Mouse (Mus musculus) liver, embryonic 13.5 days (tissue): Measurements from ENCODE around the gene Wdr18. TPM values are rescaled to one million over a fixed set of nuclear protein-coding genes. Genes with fewer than 3 reads are reported as not detected.

Source experiments
- ATAC-seq: fragments of 200-750 bp; cut with Nextera tagmentation; 2 replicates; pipeline ENCODE4 v1.8.0; 2017; ENCODE audit warnings: low read depth, mild to moderate bottlenecking, moderate number of reproducible peaks, moderate library complexity
- DNase-seq: peaks from one replicate; pipeline ENCODE4 v3.0.0; 2022
- H3K27ac ChIP-seq: fragments of 300-500 bp; sonication (generic); 2 replicates; pipeline ENCODE4 v1.5.1; 2015; ENCODE audit warnings: moderate library complexity, mild to moderate bottlenecking, inconsistent platforms
- H3K27me3 ChIP-seq: fragments of 300-500 bp; sonication (generic); 2 replicates; pipeline ENCODE4 v1.6.1; 2015; ENCODE audit warnings: mild to moderate bottlenecking, inconsistent platforms
- H3K36me3 ChIP-seq: fragments of 300-500 bp; sonication (generic); 2 replicates; pipeline ENCODE4 v1.6.1; 2015; ENCODE audit warnings: mild to moderate bottlenecking, inconsistent platforms
- H3K4me1 ChIP-seq: fragments of 300-500 bp; sonication (generic); replicated peaks from 2 replicates; pipeline ENCODE4 v1.6.1; 2015; ENCODE audit warnings: inconsistent platforms
- H3K4me2 ChIP-seq: fragments of 300-500 bp; sonication (generic); 2 replicates; pipeline ENCODE4 v1.6.1; 2015; ENCODE audit warnings: inconsistent platforms, mild to moderate bottlenecking, moderate library complexity
- H3K4me3 ChIP-seq: fragments of 300-500 bp; sonication (generic); replicated peaks from 2 replicates; pipeline ENCODE4 v1.5.1; 2015; ENCODE audit warnings: mild to moderate bottlenecking, inconsistent platforms
- H3K9ac ChIP-seq: fragments of 300-500 bp; sonication (generic); 2 replicates; pipeline ENCODE4 v1.6.1; 2015; ENCODE audit warnings: mild to moderate bottlenecking, inconsistent platforms
- H3K9me3 ChIP-seq: fragments of 300-500 bp; sonication (generic); replicated peaks from 2 replicates; pipeline ENCODE4 v1.6.1; 2016; ENCODE audit warnings: inconsistent platforms
- WGBS: fragments of 180-500 bp; shearing (Covaris S2); methylation state at CpG from one replicate; pipeline ENCODE4 v1.1.7; 2015; ENCODE audit not compliant: insufficient replicate concordance; 5-methylcytosine and 5-hydroxymethylcytosine counted together
- polyA plus RNA-seq: library from polyadenylated mRNA; unstranded; fragments of >200 nt; fragmentation: Nextera tagmentation; extraction: Ambion mirVana; gene quantifications from 2 replicates; pipeline ENCODE4 v1.2.1, GENCODE M21; 2015

Wdr18 gene
- polyA plus RNA-seq, 1 experiment from 2014 or later, result 78.2 TPM

DNA sequence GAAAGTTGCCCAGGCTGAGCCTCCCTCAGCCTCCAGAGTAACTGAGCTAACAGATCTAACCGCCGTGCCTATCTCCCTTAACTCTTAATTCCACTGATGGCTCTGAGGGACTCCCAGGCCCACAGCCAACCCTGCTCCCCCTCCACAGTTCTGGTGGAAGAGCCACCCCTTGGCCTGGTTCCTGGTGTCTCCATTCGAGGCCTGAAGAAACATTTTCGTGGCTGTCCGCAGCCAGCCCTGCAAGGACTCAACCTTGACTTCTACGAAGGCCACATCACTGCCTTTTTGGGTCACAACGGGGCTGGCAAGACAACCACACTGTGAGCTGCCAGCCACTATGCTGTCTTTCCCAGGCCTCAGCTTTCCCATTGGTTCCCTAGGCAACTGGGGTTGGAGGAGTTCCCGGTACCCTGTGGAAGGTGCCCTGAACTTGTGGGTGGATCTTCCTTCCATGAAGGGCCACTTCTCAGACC, 44.3 kb downstream of the Wdr18 start:
- 67% methylated on average over 8 of the region's 8 CpGs for WGBS
- no peak overlapping the region for H3K27ac ChIP-seq
- H3K9ac ChIP-seq, result no peak overlapping the region
- no peak for DNase-seq
- ATAC-seq, result no peak
- H3K4me2 ChIP-seq, result no peak overlapping the region; the same call in 1 of the 2 replicates
- no peaks in the 10 kb centered on the region for H3K9me3 ChIP-seq
- peaks cover 85% of the 10 kb centered on the region for H3K36me3 ChIP-seq
- peaks cover 55% of the 10 kb centered on the region for H3K4me1 ChIP-seq
- H3K27me3 ChIP-seq, result peaks cover 9% of the 10 kb centered on the region; the same call in 1 of the 2 replicates
- no peak overlapping the region for H3K4me3 ChIP-seq

DNA sequence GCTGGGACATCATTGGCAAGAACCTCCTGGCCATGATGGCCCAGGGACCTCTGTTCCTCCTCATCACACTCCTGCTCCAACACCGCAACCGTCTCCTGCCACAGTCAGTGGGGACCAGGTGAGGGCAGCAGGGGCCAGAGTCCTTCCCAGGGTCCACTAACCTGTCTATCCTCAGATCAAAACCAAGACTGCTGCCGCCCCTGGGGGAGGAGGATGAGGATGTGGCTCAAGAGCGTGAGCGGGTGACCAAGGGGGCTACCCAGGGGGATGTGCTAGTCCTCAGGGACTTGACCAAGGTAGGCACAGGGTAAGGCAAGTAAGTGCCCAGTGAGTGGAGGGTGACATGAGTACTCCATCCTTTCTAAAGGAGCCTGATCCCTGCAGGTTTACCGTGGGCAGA, 51.8 kb downstream of the Wdr18 start:
- H3K9ac ChIP-seq, result no peak overlapping the region
- H3K27me3 ChIP-seq, result peaks cover 19% of the 10 kb centered on the region
- H3K9me3 ChIP-seq, result peaks cover 15% of the 10 kb centered on the region
- ATAC-seq, result no peak
- peaks cover 91% of the 10 kb centered on the region for H3K36me3 ChIP-seq
- H3K4me1 ChIP-seq, result peaks cover 32% of the 10 kb centered on the region
- no peak overlapping the region for H3K4me2 ChIP-seq
- WGBS, result 92% methylated on average over 6 of the region's 6 CpGs
- no peak overlapping the region for H3K27ac ChIP-seq
- DNase-seq, result no peak
- no peak overlapping the region for H3K4me3 ChIP-seq

DNA sequence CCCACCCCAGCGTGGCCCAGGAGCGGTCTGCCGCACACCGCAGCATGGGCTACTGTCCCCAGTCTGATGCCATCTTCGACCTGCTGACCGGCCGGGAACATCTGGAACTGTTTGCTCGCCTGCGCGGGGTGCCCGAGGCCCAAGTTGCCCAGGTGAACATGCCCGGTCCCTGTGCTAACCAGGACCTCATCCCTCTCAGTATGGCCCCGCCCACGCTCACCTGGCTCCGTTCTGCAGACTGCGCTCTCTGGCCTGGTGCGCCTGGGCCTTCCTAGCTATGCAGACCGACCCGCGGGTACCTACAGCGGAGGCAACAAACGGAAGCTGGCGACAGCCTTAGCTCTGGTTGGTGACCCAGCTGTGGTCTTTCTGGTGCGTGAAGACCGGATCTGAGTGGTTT, 53.7 kb downstream of the Wdr18 start:
- Histone ChIP-seq H3K27ac (no peak overlapping the region), H3K4me3 (no peak overlapping the region), H3K27me3 (peaks cover 19% of the 10 kb centered on the region), H3K9ac (no peak overlapping the region), H3K36me3 (peaks cover 72% of the 10 kb centered on the region), H3K9me3 (peaks cover 15% of the 10 kb centered on the region), H3K4me2 (no peak overlapping the region), H3K4me1 (peaks cover 49% of the 10 kb centered on the region)
- DNase-seq, result no peak
- ATAC-seq, result no peak
- WGBS, result 77% methylated on average over 25 of the region's 25 CpGs

DNA sequence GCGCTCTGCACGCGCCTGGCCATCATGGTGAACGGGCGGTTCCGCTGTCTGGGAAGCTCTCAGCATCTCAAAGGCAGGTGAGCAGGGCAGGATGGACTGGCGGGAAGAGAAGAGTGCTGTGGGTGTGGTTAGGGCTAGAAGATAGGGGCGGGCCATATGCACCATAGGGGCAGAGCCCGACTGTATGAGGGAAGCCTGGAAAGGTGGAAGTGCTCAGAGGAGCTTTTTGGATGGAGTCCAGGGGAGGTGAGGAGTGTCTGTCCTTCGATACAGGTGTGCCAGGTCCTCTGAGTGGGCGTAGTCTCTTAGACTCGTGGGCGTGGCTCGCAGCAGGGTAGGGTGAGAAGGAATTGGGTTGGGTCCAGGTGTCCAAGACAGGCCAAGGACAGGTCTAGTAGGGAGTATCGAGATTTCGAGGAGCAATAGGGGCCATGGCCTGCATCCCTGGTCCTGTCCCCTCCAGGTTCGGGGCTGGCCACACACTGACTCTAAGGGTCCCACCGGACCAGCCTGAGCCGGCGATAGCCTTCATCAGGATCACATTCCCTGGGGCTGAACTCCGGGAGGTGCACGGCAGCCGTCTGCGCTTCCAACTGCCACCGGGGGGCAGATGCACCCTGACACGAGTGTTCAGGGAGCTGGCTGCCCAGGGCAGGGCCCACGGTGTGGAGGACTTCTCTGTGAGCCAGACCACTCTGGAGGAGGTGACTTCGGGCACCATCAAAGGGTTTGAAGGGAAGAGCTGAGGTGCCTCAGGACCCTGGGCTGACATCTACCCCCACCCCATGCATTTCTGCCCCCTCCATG, 54.7 kb downstream of the Wdr18 start:
- 61% methylated on average over 28 of the region's 28 CpGs for WGBS
- Histone ChIP-seq H3K27me3 (peaks cover 19% of the 10 kb centered on the region), H3K4me3 (no peak overlapping the region), H3K9ac (no peak overlapping the region), H3K9me3 (peaks cover 15% of the 10 kb centered on the region), H3K27ac (peak overlapping the region; percentile 15), H3K4me1 (peaks cover 59% of the 10 kb centered on the region), H3K36me3 (peaks cover 65% of the 10 kb centered on the region), H3K4me2 (no peak overlapping the region)
- no peak for DNase-seq
- ATAC-seq, result no peak

DNA sequence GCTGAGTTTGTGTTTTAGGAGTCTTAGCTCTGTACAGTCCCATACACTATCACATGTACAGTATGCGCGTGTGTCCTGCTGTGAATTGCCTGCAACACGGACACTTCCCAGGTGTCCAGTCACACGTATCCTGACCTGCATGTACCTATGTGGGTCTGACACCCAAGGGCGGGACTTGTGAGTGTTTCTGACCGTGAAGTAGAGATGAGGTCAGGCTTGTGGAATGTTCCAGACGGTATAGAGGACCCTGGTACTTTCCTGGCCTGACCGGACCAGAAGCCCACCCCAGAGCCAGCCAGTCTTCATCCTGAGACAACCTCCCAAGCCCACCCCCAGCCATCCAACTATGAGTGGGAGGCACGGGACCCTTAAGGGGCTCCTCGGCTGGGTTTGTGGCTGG, 55.6 kb downstream of the Wdr18 start:
- 81% methylated on average over 10 of the region's 10 CpGs for WGBS
- Histone ChIP-seq H3K27ac (peak overlapping the region; percentile 84), H3K4me3 (no peak overlapping the region), H3K4me1 (peaks cover 68% of the 10 kb centered on the region), H3K9me3 (peaks cover 7% of the 10 kb centered on the region), H3K27me3 (peaks cover 19% of the 10 kb centered on the region), H3K4me2 (peak overlapping the region; percentile 78; the same call in 1 of the 2 replicates), H3K9ac (no peak overlapping the region), H3K36me3 (peaks cover 60% of the 10 kb centered on the region)
- no peak for ATAC-seq
- no peak for DNase-seq

DNA sequence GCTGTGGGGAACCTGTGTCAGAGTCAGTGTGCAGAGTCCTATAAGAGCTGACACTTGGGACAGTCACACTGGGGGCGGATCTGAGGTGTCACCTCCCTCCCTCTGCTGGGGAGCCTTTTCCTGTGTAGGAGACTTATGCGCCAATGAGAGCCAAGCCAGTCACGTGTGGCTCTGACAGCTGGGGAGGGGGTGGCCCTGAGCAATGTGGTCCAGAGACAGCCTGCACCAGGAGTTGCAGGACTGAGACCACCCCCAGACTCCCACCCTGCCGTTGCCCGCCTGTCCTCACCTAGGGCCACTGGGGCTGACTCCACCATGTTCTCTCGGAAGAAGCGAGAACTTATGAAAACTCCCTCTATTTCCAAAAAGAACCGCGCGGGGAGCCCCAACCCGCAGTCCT, 56.6 kb downstream of the Wdr18 start, which contains the start of gene Arhgap45:
Arhgap45 (plus strand) TSS at position 143 of the 400 bp plus-strand sequence.
- H3K4me3 ChIP-seq, result peak within 1 kb of the TSS; percentile 59
- H3K4me2 ChIP-seq, result peak within 1 kb of the TSS; percentile 78
- no peaks in the 10 kb centered on the region for H3K9me3 ChIP-seq
- H3K4me1 ChIP-seq, result peaks cover 72% of the 10 kb centered on the region
- peaks cover 19% of the 10 kb centered on the region for H3K27me3 ChIP-seq
- ATAC-seq (peak; percentile 74), DNase-seq (peak; percentile 70)
- peak within 1 kb of the TSS; percentile 72 for H3K9ac ChIP-seq
- WGBS, result 21% methylated on average over 11 of the region's 11 CpGs
- peak within 1 kb of the TSS; percentile 84 for H3K27ac ChIP-seq
- peaks cover 60% of the 10 kb centered on the region for H3K36me3 ChIP-seq

DNA sequence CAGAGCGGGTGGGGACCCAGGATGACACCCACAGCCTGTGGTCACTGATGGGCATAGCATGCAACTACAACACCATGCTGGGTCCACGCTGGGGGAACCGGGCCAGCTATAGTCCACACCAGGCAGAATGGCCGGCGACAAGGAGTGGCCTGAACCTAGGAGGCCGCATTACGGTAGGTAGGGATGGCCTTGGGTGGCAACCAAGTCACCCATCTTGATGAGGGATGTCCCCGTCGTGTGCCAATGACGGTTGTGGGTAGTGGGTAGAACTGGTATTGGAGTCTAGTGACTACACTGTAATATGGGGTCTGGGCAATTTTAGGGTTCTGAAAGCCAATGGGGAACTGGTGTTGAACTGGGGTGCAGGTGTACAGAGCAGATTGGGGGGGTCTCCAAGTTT, 57.0 kb downstream of the Wdr18 start:
- peak; percentile 22; the same call in 1 of the 2 replicates for ATAC-seq
- Histone ChIP-seq H3K27ac (peak overlapping the region; percentile 84), H3K4me1 (peaks cover 72% of the 10 kb centered on the region), H3K27me3 (peaks cover 19% of the 10 kb centered on the region), H3K36me3 (peaks cover 60% of the 10 kb centered on the region), H3K9me3 (no peaks in the 10 kb centered on the region), H3K9ac (peak overlapping the region; percentile 72), H3K4me3 (peak overlapping the region; percentile 59), H3K4me2 (peak overlapping the region; percentile 78)
- peak; percentile 30 for DNase-seq
- WGBS, result 18% methylated on average over 10 of the region's 10 CpGs

DNA sequence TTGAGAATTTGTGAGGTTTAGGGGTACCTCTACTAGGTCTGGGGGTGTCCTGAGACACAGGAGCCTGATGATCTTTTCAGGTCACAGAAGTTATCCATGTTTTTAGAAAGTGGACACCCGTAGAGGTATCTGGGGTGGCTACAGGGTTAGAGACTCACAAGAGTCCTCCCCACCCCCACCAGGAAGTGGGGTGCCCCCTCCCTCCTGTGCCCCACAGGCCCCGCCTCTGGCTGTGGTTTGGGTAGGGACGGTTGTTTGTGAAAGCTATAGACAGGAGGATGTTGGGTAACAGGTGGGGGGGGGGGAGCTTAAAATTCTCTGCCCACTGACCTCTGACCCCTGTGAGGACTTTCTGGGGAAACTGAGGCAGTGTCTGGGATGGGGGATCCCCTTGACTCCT, 57.4 kb downstream of the Wdr18 start:
- Histone ChIP-seq H3K27me3 (peaks cover 19% of the 10 kb centered on the region), H3K36me3 (peaks cover 60% of the 10 kb centered on the region), H3K9me3 (no peaks in the 10 kb centered on the region), H3K4me2 (peak overlapping the region; percentile 78), H3K9ac (peak overlapping the region; percentile 72), H3K27ac (peak overlapping the region; percentile 84), H3K4me1 (peaks cover 72% of the 10 kb centered on the region), H3K4me3 (peak overlapping the region; percentile 59)
- DNase-seq (peak; percentile 60), ATAC-seq (peak; percentile 44)
- WGBS, result 14% methylated on average over 3 of the region's 3 CpGs

DNA sequence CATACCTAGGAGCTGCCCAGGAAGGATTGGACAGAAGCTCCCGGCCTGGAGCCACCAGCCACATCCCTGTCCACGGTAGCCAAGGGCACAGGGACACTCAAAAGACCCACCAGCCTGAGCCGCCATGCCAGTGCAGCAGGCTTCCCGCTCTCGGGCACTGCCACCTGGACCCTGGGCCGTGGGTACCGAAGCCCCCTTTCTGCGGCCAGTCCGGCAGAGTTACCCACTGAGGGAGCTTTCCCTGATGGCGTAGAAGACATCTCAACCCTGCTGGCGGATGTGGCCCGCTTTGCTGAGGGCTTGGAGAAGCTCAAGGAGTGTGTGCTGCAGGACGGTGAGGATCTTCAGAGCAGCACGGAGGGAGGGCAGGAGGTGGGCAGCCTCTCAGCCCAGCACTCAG, 57.8 kb downstream of the Wdr18 start:
- Histone ChIP-seq H3K27me3 (peaks cover 19% of the 10 kb centered on the region), H3K4me3 (peak overlapping the region; percentile 59), H3K4me1 (peaks cover 72% of the 10 kb centered on the region), H3K27ac (peak overlapping the region; percentile 84), H3K9me3 (no peaks in the 10 kb centered on the region), H3K36me3 (peaks cover 60% of the 10 kb centered on the region), H3K4me2 (peak overlapping the region; percentile 78), H3K9ac (peak overlapping the region; percentile 72)
- WGBS, result 43% methylated on average over 14 of the region's 14 CpGs
- ATAC-seq (no peak), DNase-seq (no peak)

DNA sequence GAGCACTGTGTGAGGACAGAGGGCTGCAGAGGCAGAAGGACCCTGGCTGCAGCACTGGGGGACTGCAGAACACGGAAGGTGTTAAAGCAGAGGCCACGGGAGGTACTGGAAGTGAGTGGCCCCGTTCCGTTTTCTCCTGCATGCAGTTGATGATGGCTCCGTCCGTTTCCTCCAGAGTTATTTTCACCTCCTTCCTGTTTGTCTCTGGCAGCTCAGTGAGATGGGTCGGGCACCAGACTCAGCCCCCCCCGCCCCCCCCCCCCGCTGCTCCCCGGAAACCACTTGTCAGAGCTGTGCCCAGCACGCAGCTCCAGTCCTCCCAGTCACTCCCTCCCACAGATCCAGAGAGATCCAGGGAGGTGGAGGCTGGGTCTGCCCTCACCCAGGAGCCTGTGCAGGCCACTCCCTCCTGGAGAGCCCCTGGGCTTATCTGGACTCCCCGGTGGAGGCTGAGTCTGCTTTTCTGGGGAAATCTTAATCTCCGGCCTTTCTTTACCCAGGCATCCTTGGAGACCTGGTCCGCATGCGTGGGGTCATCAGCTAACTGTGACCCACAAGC, 58.9 kb downstream of the Wdr18 start:
- ATAC-seq (peak; percentile 75), DNase-seq (peak; percentile 63)
- Histone ChIP-seq H3K27me3 (peaks cover 11% of the 10 kb centered on the region), H3K36me3 (peaks cover 54% of the 10 kb centered on the region), H3K9ac (peak overlapping the region; percentile 67), H3K27ac (peak overlapping the region; percentile 84), H3K4me2 (peak overlapping the region; percentile 66), H3K4me1 (peaks cover 70% of the 10 kb centered on the region), H3K4me3 (peak overlapping the region; percentile 39), H3K9me3 (no peaks in the 10 kb centered on the region)
- WGBS, result 4% methylated on average over 14 of the region's 15 CpGs

DNA sequence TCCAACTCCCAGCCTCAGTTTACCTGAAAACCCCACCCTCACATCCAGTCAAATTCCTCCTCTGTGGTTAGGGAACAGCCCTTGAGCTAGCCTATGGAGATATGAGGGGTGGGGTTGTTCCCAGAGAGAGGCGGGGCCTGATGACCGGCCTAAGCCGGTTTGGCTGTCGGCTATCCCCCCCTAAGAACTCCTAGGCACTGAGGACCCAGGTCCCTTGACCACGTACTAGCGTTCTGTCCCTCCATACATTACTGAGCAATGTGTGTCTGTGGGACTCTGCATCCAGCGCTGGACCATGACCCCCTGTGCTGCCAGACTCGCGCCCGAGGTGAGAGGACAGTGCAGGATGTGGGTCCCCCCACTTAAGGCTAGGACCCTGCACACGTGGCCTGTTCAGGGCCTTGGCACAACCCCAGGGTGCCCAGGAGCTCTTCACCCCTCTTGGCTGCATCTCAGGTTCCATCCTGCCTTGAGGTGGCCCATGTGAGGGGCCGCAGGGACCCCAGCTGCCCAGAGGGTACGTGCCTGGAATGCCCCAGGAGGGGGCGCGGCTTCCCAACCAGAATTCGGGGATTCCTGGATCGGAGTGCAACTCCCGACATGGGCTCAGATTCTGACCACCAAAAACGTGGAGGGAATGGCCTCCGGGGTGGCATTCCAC, 59.6 kb downstream of the Wdr18 start:
- H3K27ac ChIP-seq, result peak overlapping the region; percentile 84
- peak; percentile 37 for ATAC-seq
- H3K4me1 ChIP-seq, result peaks cover 70% of the 10 kb centered on the region
- H3K27me3 ChIP-seq, result peaks cover 3% of the 10 kb centered on the region; the same call in 1 of the 2 replicates
- peak overlapping the region; percentile 67 for H3K9ac ChIP-seq
- H3K4me2 ChIP-seq, result peak overlapping the region; percentile 66
- peaks cover 49% of the 10 kb centered on the region for H3K36me3 ChIP-seq
- H3K4me3 ChIP-seq, result peak overlapping the region; percentile 39
- no peaks in the 10 kb centered on the region for H3K9me3 ChIP-seq
- 55% methylated on average over 20 of the region's 20 CpGs for WGBS
- no peak for DNase-seq
